Mouse (Mus musculus): ENCODE measurements around the gene Psmb8. TPM values are rescaled to one million over a fixed set of nuclear protein-coding genes. Genes with fewer than 3 reads are reported as not detected.

Gene Psmb8
- polyA plus RNA-seq, 1 experiment = not detected

GRCm38 (mm10) chr17:34188010-34188409 lies 9.5 kb upstream of the Psmb8 start:
- H3K4me3 ChIP-seq (ENCODE audit: insufficient read depth, low read depth, low read length) = peak overlapping the region; percentile 67

DNA sequence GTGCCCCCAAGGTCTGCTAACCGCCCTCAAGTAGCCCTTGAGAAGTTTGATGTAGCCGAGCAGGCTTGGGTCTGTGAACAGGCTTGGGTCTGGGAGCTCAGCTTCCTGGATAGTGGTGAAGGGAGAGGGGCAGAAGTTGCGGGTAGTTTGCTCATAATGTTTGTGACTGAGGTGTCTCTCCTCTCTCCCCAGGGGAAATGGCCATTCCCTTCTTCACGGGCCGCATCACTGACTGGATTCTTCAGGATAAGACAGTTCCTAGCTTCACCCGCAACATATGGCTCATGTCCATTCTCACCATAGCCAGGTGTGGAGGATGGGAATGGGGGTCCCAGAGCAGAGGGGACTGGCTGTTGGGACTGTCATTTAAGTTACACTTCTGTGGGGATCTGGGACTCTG lies 8.5 kb upstream of the Psmb8 start:
- no peak overlapping the region for H3K4me3 ChIP-seq (ENCODE audit: insufficient read depth, low read depth, low read length)
- peaks cover 20% of the 10 kb centered on the region for H3K4me1 ChIP-seq (ENCODE audit: control insufficient read depth, insufficient read depth, low read length)
- TF ChIP-seq POLR2A (IDR thresholded peaks at IDR 0.05; ENCODE audit: insufficient read depth, low read depth, low read length) = no peak
- no peak for TF ChIP-seq CTCF (IDR thresholded peaks at IDR 0.05; ENCODE audit: insufficient read depth, low read depth, low read length)
- 88% methylated on average over 6 of the region's 6 CpGs for WGBS
- no peak overlapping the region for H3K27ac ChIP-seq (ENCODE audit: insufficient read depth, low read depth, low read length)

More at GRCm38 (mm10) chr17:34188010-34188409, 9.5 kb upstream of the Psmb8 start:
- WGBS = 5% methylated on average over 20 of the region's 20 CpGs
- H3K4me1 ChIP-seq (ENCODE audit: control insufficient read depth, insufficient read depth, low read length) = peaks cover 20% of the 10 kb centered on the region
- H3K27ac ChIP-seq (ENCODE audit: insufficient read depth, low read depth, low read length) = no peak overlapping the region
- TF ChIP-seq POLR2A (IDR thresholded peaks at IDR 0.05; ENCODE audit: insufficient read depth, low read depth, low read length) (no peak), CTCF (IDR thresholded peaks at IDR 0.05; ENCODE audit: insufficient read depth, low read depth, low read length) (no peak)

DNA sequence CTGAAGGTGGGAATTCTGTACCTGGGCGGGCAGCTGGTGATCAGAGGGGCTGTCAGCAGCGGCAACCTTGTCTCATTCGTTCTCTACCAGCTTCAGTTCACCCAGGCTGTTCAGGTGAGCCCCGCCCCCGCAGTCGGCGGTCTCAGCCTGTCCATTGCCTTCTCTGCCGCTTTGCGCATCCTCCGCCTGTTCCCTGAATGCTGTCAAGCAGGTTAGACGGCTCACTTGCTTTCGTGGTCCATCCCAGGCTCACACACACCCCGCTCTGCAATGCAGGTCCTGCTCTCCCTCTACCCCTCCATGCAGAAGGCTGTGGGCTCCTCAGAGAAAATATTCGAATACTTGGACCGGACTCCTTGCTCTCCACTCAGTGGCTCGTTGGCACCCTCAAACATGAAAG lies 4.7 kb upstream of the Psmb8 start:
- TF ChIP-seq POLR2A (IDR thresholded peaks at IDR 0.05; ENCODE audit: insufficient read depth, low read depth, low read length) = no peak
- TF ChIP-seq CTCF (IDR thresholded peaks at IDR 0.05; ENCODE audit: insufficient read depth, low read depth, low read length) = no peak
- WGBS = 36% methylated on average over 16 of the region's 16 CpGs
- Histone ChIP-seq H3K4me3 (ENCODE audit: insufficient read depth, low read depth, low read length) (no peak overlapping the region), H3K27ac (ENCODE audit: insufficient read depth, low read depth, low read length) (no peak overlapping the region), H3K4me1 (ENCODE audit: control insufficient read depth, insufficient read depth, low read length) (peaks cover 16% of the 10 kb centered on the region)

DNA sequence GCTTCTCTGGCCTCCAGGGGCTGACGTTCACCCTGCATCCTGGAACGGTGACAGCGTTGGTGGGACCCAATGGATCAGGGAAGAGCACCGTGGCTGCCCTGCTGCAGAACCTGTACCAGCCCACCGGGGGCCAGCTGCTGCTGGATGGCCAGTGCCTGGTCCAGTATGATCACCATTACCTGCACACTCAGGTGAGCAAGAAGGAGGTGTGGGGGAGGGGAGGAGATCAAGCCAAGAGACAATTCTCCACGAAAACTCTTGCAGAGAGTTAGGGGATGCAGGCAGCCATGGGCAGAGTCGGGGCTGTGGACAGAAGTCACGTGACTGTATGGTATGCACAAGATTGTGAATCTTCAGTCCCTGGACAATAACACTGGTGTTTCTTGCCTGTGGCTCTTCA lies 4.1 kb upstream of the Psmb8 start:
- Histone ChIP-seq H3K4me1 (ENCODE audit: control insufficient read depth, insufficient read depth, low read length) (peaks cover 17% of the 10 kb centered on the region), H3K4me3 (ENCODE audit: insufficient read depth, low read depth, low read length) (no peak overlapping the region), H3K27ac (ENCODE audit: insufficient read depth, low read depth, low read length) (no peak overlapping the region)
- 65% methylated on average over 8 of the region's 8 CpGs for WGBS
- TF ChIP-seq POLR2A (IDR thresholded peaks at IDR 0.05; ENCODE audit: insufficient read depth, low read depth, low read length) = no peak
- no peak for TF ChIP-seq CTCF (IDR thresholded peaks at IDR 0.05; ENCODE audit: insufficient read depth, low read depth, low read length)

DNA sequence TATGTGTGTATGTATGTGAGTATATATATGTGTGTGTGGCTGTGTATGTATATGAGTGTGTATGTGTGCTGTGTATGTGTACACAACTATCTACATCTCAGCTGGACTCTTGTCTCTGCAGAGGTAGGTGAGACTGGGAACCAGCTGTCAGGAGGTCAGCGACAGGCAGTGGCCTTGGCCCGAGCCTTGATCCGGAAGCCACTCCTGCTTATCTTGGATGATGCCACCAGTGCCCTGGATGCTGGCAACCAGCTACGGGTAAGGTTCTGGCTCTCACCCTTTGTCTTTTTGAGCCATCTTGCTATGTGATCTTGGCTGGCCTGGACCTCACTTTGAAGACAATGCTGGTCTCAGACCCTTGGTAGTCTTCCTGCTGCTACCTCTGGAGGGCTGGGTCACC lies 2.8 kb upstream of the Psmb8 start:
- H3K4me1 ChIP-seq (ENCODE audit: control insufficient read depth, insufficient read depth, low read length) = peaks cover 15% of the 10 kb centered on the region
- 84% methylated on average over 4 of the region's 4 CpGs for WGBS
- TF ChIP-seq POLR2A (IDR thresholded peaks at IDR 0.05; ENCODE audit: insufficient read depth, low read depth, low read length) = no peak
- TF ChIP-seq CTCF (IDR thresholded peaks at IDR 0.05; ENCODE audit: insufficient read depth, low read depth, low read length) = no peak
- H3K4me3 ChIP-seq (ENCODE audit: insufficient read depth, low read depth, low read length) = no peak overlapping the region
- no peak overlapping the region for H3K27ac ChIP-seq (ENCODE audit: insufficient read depth, low read depth, low read length)

DNA sequence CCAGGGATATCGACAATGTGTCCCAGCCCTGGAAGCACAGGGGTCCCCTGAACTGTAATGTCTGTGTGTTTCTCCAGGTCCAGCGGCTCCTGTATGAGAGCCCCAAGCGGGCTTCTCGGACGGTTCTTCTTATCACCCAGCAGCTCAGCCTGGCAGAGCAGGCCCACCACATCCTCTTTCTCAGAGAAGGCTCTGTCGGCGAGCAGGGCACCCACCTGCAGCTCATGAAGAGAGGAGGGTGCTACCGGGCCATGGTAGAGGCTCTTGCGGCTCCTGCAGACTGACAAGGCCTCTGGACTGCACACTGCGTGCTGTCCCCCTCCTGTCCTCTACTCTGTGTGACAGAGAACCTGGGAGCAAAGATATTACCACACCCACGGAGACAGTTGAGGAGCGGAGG lies 1.0 kb upstream of the Psmb8 start:
- Histone ChIP-seq H3K4me1 (ENCODE audit: control insufficient read depth, insufficient read depth, low read length) (peaks cover 15% of the 10 kb centered on the region), H3K4me3 (ENCODE audit: insufficient read depth, low read depth, low read length) (no peak overlapping the region), H3K27ac (ENCODE audit: insufficient read depth, low read depth, low read length) (no peak overlapping the region)
- TF ChIP-seq POLR2A (IDR thresholded peaks at IDR 0.05; ENCODE audit: insufficient read depth, low read depth, low read length) = no peak
- TF ChIP-seq CTCF (IDR thresholded peaks at IDR 0.05; ENCODE audit: insufficient read depth, low read depth, low read length) = no peak
- 62% methylated on average over 12 of the region's 12 CpGs for WGBS

DNA sequence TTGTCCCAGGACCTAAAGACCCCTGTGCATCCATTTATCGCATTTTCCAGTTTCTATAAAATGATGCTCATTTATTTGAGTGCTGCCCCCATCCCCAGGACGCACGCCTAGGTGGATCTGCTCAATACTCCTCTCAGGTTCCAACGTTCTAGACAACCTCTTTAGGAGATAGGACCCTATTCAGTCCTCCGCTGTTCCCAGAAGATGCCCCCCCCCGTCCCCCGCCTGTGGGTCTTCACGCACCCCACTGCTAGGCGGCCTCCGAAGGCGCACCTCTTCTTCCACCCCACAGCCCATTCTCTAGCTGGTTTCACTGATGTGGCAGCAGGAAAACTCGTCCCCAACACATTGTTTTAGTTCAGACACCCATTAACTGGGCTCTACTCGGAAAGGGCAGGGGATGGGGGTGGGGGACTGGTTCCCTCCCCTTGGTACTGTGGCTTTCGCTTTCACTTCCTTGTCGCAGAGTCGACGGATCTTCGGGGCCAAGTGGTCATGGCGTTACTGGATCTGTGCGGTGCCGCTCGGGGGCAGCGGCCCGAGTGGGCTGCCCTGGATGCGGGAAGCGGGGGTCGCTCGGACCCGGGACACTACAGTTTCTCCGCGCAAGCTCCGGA lies 491 bp downstream of the Psmb8 start:
- 2% methylated on average over 32 of the region's 32 CpGs for WGBS
- Histone ChIP-seq H3K4me1 (ENCODE audit: control insufficient read depth, insufficient read depth, low read length) (peaks cover 15% of the 10 kb centered on the region), H3K27ac (ENCODE audit: insufficient read depth, low read depth, low read length) (no peak overlapping the region), H3K4me3 (ENCODE audit: insufficient read depth, low read depth, low read length) (peak overlapping the region; percentile 49)
- TF ChIP-seq CTCF (IDR thresholded peaks at IDR 0.05; ENCODE audit: insufficient read depth, low read depth, low read length) = no peak
- no peak for TF ChIP-seq POLR2A (IDR thresholded peaks at IDR 0.05; ENCODE audit: insufficient read depth, low read depth, low read length)

- Histone ChIP-seq H3K27ac (ENCODE audit: insufficient read depth, low read depth, low read length) (no peak overlapping the region), H3K4me3 (ENCODE audit: insufficient read depth, low read depth, low read length) (peak overlapping the region; percentile 49), H3K4me1 (ENCODE audit: control insufficient read depth, insufficient read depth, low read length) (peaks cover 15% of the 10 kb centered on the region)
- WGBS = 14% methylated on average over 11 of the region's 11 CpGs
- TF ChIP-seq CTCF (IDR thresholded peaks at IDR 0.05; ENCODE audit: insufficient read depth, low read depth, low read length) (no peak), POLR2A (IDR thresholded peaks at IDR 0.05; ENCODE audit: insufficient read depth, low read depth, low read length) (no peak)
These were observed 996 bp downstream of the Psmb8 start for GRCm38 (mm10) chr17:34198521-34198912.

DNA sequence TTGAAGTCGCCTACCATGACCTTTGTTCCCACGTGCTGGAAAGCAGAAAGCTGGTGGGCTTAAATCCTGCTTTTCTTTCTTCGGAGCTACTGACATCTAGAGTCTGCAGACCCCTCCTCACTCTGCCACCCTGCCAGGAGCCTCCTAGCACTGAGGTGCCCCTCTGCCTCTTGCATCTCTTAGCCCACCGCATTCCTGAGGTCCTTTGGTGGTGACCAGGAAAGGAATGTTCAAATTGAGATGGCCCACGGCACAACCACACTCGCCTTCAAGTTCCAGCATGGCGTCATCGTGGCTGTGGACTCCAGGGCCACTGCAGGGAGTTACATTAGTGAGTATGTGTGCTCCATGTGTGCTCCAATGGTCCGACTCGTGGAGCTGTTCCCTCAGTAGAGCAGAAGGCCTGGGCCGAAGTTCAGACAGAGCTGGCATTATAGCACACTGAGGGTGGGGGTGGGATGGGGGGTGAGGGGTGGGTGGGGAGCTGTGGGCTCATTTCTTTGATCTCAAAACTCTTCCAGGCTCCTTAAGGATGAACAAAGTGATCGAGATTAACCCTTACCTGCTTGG lies 1.6 kb downstream of the Psmb8 start:
- H3K4me3 ChIP-seq (ENCODE audit: insufficient read depth, low read depth, low read length) = no peak overlapping the region; the same call in 1 of the 2 replicates
- TF ChIP-seq POLR2A (IDR thresholded peaks at IDR 0.05; ENCODE audit: insufficient read depth, low read depth, low read length) (no peak), CTCF (IDR thresholded peaks at IDR 0.05; ENCODE audit: insufficient read depth, low read depth, low read length) (no peak)
- no peak overlapping the region for H3K27ac ChIP-seq (ENCODE audit: insufficient read depth, low read depth, low read length)
- 78% methylated on average over 12 of the region's 12 CpGs for WGBS
- H3K4me1 ChIP-seq (ENCODE audit: control insufficient read depth, insufficient read depth, low read length) = peaks cover 20% of the 10 kb centered on the region

Measured in olfactory bulb, adult 2 months (tissue).